Mouse (Mus musculus) forebrain, embryonic 10.5 days (tissue): ENCODE measurements at regions not wholly inside any gene's neighbourhood (a gene's known extent, or its start where the extent isn't known, plus 50 kb on each side); places are given as distances from the start of the nearest gene placed in this dataset.

ENCODE experiments used
- DNase-seq: peaks from one replicate; pipeline ENCODE4 v3.0.0-alpha.2; 2017; ENCODE audit warnings: low spot score; ENCODE audit errors: extremely low spot score
- H3K27ac ChIP-seq: fragments of 300-500 bp; sonication (generic); 2 replicates; pipeline ENCODE4 v1.5.1; 2016; ENCODE audit warnings: mild to moderate bottlenecking
- H3K27me3 ChIP-seq: fragments of 300-500 bp; sonication (generic); 2 replicates; pipeline ENCODE4 v1.6.1; 2016; ENCODE audit warnings: mild to moderate bottlenecking; ENCODE audit not compliant: poor library complexity, severe bottlenecking
- H3K36me3 ChIP-seq: fragments of 300-500 bp; sonication (generic); replicated peaks from 2 replicates; pipeline ENCODE4 v1.6.1; 2016; ENCODE audit warnings: mild to moderate bottlenecking, moderate library complexity
- H3K4me1 ChIP-seq: fragments of 300-500 bp; sonication (generic); 2 replicates; pipeline ENCODE4 v1.6.1; 2016
- H3K4me3 ChIP-seq: fragments of 300-500 bp; sonication (generic); 2 replicates; pipeline ENCODE4 v1.5.1; 2016; ENCODE audit warnings: mild to moderate bottlenecking, moderate library complexity
- H3K9me3 ChIP-seq: fragments of 300-500 bp; sonication (generic); 2 replicates; pipeline ENCODE4 v1.6.1; 2016; ENCODE audit warnings: mild to moderate bottlenecking, moderate library complexity
- WGBS: fragments of 180-500 bp; shearing (Covaris S2); methylation state at CpG from one replicate; pipeline ENCODE4 v1.1.7; 2016; 5-methylcytosine and 5-hydroxymethylcytosine counted together

DNA sequence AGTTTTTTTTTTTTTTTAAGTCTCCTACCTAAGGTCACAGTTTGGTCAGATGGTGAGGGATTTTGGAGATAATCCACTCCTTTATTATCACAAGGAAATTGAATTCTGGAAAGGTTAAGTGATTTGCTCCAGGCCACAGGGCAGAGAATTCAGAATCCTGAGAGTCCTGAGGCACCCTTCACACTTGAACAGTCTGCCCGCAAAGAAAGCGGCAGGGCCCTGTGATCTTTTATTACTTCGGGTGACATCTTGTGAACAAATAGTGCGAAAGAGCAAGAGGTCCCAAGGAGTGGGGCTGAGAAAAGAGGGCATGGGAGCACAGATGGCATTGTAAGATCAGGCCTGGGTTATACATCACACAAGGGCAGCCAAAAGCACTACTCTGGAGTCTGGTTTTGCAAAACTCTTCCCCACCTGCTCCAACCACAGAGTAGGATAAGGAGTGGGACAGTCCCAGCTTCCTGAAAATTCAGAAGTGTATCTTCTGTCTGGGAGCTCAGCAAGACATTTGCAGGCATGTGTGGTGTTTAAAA is 150.5 kb upstream of the Wdr11 start:
- 64% methylated on average over 4 of the region's 4 CpGs for WGBS
- H3K4me1 ChIP-seq, result peaks cover 24% of the 10 kb centered on the region
- DNase-seq, result no peak

GRCm38 (mm10) chr7:129469496-129469895 is 122.2 kb upstream of the Wdr11 start:
- Histone ChIP-seq H3K9me3 (no peaks in the 10 kb centered on the region), H3K36me3 (no peaks in the 10 kb centered on the region), H3K27me3 (no peaks in the 10 kb centered on the region), H3K27ac (no peak overlapping the region), H3K4me3 (no peak overlapping the region), H3K4me1 (0 out of 2 replicates have a peak, but pooled peaks cover 3% of the 10 kb centered on the region)
- DNase-seq, result peak; percentile 51
- WGBS, result 12% methylated on average over 3 of the region's 3 CpGs

More for the DNA sequence above, 150.5 kb upstream of the Wdr11 start:
- Histone ChIP-seq H3K4me3 (no peak overlapping the region), H3K9me3 (no peaks in the 10 kb centered on the region), H3K27me3 (peaks cover 7% of the 10 kb centered on the region), H3K27ac (no peak overlapping the region), H3K36me3 (no peaks in the 10 kb centered on the region)

GRCm38 (mm10) chr7:129483736-129484135 is 107.9 kb upstream of the Wdr11 start:
- WGBS, result 92% methylated on average over 5 of the region's 5 CpGs
- Histone ChIP-seq H3K27me3 (no peaks in the 10 kb centered on the region), H3K27ac (no peak overlapping the region), H3K4me3 (no peak overlapping the region), H3K36me3 (no peaks in the 10 kb centered on the region), H3K9me3 (peaks cover 5% of the 10 kb centered on the region; the same call in 1 of the 2 replicates), H3K4me1 (no peaks in the 10 kb centered on the region)
- DNase-seq, result no peak

DNA sequence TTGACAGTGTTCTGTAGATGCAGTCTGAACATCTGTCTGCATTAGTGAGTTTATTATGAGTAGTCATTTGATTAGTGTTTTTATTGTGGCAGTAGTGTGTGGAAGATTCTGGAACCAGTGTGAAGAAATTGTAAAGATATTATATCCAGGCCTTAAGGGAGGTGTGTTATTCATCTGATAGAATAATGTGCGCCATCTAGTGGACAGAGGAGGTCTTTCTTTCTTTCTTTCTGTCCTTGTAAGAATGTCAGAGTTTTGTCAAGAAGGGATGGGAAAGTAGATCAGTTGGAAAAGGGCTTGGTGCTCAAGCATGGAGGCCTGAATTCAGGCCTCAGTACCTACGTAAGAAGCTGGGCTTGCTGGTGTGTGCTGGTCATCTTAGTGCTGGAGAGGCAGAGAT is 84.8 kb upstream of the Wdr11 start:
- Histone ChIP-seq H3K36me3 (no peaks in the 10 kb centered on the region), H3K4me1 (no peaks in the 10 kb centered on the region), H3K4me3 (no peak overlapping the region), H3K27me3 (no peaks in the 10 kb centered on the region), H3K9me3 (no peaks in the 10 kb centered on the region), H3K27ac (no peak overlapping the region)
- WGBS, result 26% methylated on average over 2 of the region's 2 CpGs
- DNase-seq, result no peak

- H3K4me1 ChIP-seq, result no peaks in the 10 kb centered on the region
- no peak overlapping the region for H3K4me3 ChIP-seq
- H3K9me3 ChIP-seq, result no peaks in the 10 kb centered on the region
- WGBS, result 79% methylated on average over 10 of the region's 10 CpGs
- H3K27ac ChIP-seq, result no peak overlapping the region
- no peaks in the 10 kb centered on the region for H3K27me3 ChIP-seq
- no peaks in the 10 kb centered on the region for H3K36me3 ChIP-seq
- DNase-seq, result no peak
Observed at GRCm38 (mm10) chr7:129509631-129510132, 82.0 kb upstream of the Wdr11 start.

DNA sequence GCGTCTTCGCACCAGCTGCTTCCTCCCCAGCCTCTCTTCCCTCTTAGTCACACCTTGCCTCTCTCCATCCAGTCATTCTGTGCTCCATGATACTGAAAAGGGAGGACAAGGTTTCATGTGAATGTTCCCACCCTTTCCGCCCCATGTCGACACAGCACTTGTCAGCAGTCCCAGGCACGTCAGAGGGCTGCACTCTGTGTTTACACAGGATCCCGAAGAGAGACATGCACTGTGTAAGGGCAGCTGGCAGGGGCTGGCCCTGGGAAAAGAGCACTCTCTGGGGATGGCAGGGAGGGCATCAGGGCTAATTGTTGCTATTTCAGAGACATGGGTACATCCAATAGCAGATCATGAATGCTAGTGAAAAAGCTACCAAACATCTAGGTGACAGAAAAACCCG is 77.0 kb upstream of the Wdr11 start:
- WGBS, result 78% methylated on average over 7 of the region's 7 CpGs
- no peak overlapping the region for H3K27ac ChIP-seq
- H3K4me1 ChIP-seq, result peaks cover 8% of the 10 kb centered on the region; the same call in 1 of the 2 replicates
- H3K36me3 ChIP-seq, result no peaks in the 10 kb centered on the region
- H3K9me3 ChIP-seq, result peaks cover 3% of the 10 kb centered on the region; the same call in 1 of the 2 replicates
- no peak overlapping the region for H3K4me3 ChIP-seq
- H3K27me3 ChIP-seq, result no peaks in the 10 kb centered on the region
- DNase-seq, result no peak

GRCm38 (mm10) chr7:129524369-129524915 is 67.2 kb upstream of the Wdr11 start:
- H3K27ac ChIP-seq, result no peak overlapping the region
- DNase-seq, result no peak
- H3K4me1 ChIP-seq, result 0 out of 2 replicates have a peak, but pooled peaks cover 3% of the 10 kb centered on the region
- no peaks in the 10 kb centered on the region for H3K36me3 ChIP-seq
- 94% methylated on average over 1 of the region's 1 CpGs for WGBS
- no peaks in the 10 kb centered on the region for H3K27me3 ChIP-seq
- H3K4me3 ChIP-seq, result no peak overlapping the region
- H3K9me3 ChIP-seq, result peaks cover 2% of the 10 kb centered on the region; the same call in 1 of the 2 replicates

DNA sequence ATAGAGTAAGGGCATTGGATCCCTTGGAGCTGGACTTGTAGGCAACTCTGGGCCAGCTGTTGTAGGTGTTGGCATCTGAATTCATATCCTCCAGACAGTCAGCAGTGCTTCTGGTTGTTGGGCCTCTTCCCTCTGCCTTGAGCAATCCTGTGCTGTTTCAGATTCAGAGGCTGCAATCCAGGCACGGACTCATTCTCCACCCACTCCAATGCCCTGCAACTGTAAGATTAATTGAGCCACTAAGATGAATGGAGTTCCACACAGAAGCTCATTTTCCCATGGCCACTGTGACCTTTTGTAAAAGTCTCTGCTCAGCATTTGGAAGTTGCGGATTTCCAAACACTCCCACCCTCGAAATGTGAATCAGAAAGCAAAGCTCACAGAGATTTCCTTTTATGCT is 65.7 kb upstream of the Wdr11 start:
- no peak overlapping the region for H3K27ac ChIP-seq
- H3K4me1 ChIP-seq, result 0 out of 2 replicates have a peak, but pooled peaks cover 3% of the 10 kb centered on the region
- WGBS, result 71% methylated on average over 3 of the region's 3 CpGs
- H3K36me3 ChIP-seq, result no peaks in the 10 kb centered on the region
- no peaks in the 10 kb centered on the region for H3K27me3 ChIP-seq
- no peak for DNase-seq
- H3K4me3 ChIP-seq, result no peak overlapping the region
- H3K9me3 ChIP-seq, result no peaks in the 10 kb centered on the region

GRCm38 (mm10) chr7:129528263-129528662 is 63.4 kb upstream of the Wdr11 start:
- Histone ChIP-seq H3K9me3 (no peaks in the 10 kb centered on the region), H3K27ac (no peak overlapping the region), H3K27me3 (no peaks in the 10 kb centered on the region), H3K36me3 (no peaks in the 10 kb centered on the region), H3K4me1 (0 out of 2 replicates have a peak, but pooled peaks cover 3% of the 10 kb centered on the region), H3K4me3 (no peak overlapping the region)
- 79% methylated on average over 6 of the region's 6 CpGs for whole genome bisulfite sequencing
- DNase-seq, result no peak

DNA sequence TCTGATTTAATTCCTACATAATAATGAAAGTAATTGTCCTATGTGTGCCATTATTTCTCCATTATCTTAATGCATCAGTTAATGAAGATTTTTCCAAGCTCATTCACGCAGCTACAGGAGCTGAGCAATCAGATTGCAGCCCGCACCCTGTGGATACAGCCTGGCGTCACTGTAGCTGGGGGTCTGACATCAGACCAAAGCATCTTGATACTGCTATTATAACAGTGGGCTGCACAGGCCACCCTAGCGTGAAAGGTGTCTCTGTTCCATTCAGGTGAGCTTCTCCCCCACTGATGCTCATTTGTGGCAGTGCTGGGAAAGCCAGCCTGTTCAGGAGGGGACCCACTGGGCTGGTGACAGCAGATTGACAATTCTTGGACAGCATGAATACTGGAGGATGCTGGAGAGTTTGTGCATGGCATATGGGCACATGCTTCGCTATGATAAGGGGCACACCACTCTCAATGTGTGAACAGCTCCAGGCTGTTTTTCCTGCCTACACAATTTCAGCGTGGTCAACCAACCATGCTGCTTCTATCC is 58.2 kb upstream of the Wdr11 start:
- Histone ChIP-seq H3K4me3 (no peak overlapping the region), H3K27ac (no peak overlapping the region), H3K27me3 (no peaks in the 10 kb centered on the region), H3K36me3 (no peaks in the 10 kb centered on the region), H3K4me1 (no peaks in the 10 kb centered on the region), H3K9me3 (no peaks in the 10 kb centered on the region)
- no peak for DNase-seq
- 88% methylated on average over 6 of the region's 6 CpGs for WGBS
